ENCODE assay signal across 11 mouse cellular contexts in the genomic region with DNA sequence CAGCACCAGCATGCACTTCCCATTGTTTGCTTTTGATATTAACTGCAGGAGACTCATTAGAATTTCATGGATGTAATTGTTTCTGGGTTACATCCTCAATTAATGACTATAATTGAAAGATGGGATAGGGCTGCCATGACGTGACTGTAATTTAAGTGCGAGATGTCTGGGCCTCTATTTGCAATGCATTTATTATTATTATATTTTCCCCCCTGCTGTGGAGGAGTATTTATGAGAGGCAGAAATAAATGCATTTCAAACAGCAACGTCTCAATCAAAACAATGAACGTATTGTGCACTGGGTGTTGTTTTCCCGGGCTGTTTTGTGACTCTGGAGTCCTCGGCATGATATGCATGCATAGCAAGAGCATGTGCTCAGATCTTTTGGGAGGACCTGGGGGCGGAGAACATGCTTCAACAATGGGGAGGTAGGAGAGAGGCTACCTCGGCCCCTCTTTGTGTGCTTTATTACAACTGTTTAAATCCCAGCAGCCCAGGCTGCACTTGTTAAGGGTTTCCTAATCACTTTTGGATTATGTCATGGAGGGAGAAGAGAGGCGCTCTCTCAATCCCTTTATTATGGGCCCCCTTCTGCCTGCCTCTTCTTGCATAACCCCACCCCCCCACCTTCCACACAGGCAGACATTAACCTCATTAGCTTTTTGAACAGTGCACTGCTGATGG.
DNase-seq lines count a peak whose midpoint lies in the region; ATAC-seq and TF ChIP-seq lines count a peak whose summit lies in the region.
"Had no signal": no experiment of that assay in that cellular context is flagged by ENCODE, and none has a peak within 500 bp of the region (broad histone marks: within the 10 kb centered on the region; RNA-seq: fewer than 3 reads in every experiment).

No protein-coding gene starts in this region.

- no peak overlapping the region for H3K4me3 ChIP-seq in liver, embryonic 11.5 days (ENCODE audit: low read depth, low read length)
- H3K4me3 ChIP-seq in hindbrain, embryonic 11.5 days (ENCODE audit: low read depth, low read length): no peak overlapping the region
- no peak overlapping the region for H3K4me3 ChIP-seq in midbrain, embryonic 13.5 days (replicated peaks)
- H3K4me3 ChIP-seq in layer of hippocampus, adult 2 months: no peak overlapping the region

- H3K36me3 ChIP-seq in liver, embryonic 11.5 days (ENCODE audit: control insufficient read depth, insufficient read depth, low read length): no peaks in the 10 kb centered on the region
- H3K36me3 ChIP-seq in hindbrain, embryonic 11.5 days (ENCODE audit: control insufficient read depth, insufficient read depth, low read length): no peaks in the 10 kb centered on the region
- H3K36me3 ChIP-seq in midbrain, embryonic 13.5 days: no peaks in the 10 kb centered on the region

- 87% methylated on average over 9 of the region's 9 CpGs for WGBS in liver, embryonic 11.5 days
- 31% methylated on average over 9 of the region's 9 CpGs for WGBS in hindbrain, embryonic 11.5 days
- 5% methylated on average over 9 of the region's 9 CpGs for WGBS in midbrain, embryonic 13.5 days

- TF ChIP-seq CTCF in layer of hippocampus, adult 2 months (conservative IDR thresholded peaks at IDR 0.05): no peak

- H3K4me1 ChIP-seq in liver, embryonic 11.5 days (replicated peaks; ENCODE audit: control insufficient read depth, insufficient read depth, low read length): no peaks in the 10 kb centered on the region
- H3K4me1 ChIP-seq in hindbrain, embryonic 11.5 days (replicated peaks; ENCODE audit: control insufficient read depth, insufficient read depth, low read length): 0 out of 2 replicates have a peak, but pooled peaks cover 3% of the 10 kb centered on the region
- H3K4me1 ChIP-seq in midbrain, embryonic 13.5 days (replicated peaks): peaks cover 24% of the 10 kb centered on the region

- 0 out of 2 replicates have a peak, but pooled peaks have one; percentile 20 for ATAC-seq in liver, embryonic 11.5 days (replicated peaks; ENCODE audit: low FRiP score)
- peak; percentile 89 for ATAC-seq in hindbrain, embryonic 11.5 days (ENCODE audit: low FRiP score)
- peak; percentile 95 for ATAC-seq in midbrain, embryonic 13.5 days

- H3K9ac ChIP-seq in liver, embryonic 11.5 days (ENCODE audit: low read depth, low read length): no peak overlapping the region
- no peak overlapping the region for H3K9ac ChIP-seq in hindbrain, embryonic 11.5 days (ENCODE audit: low read depth, low read length)
- no peak overlapping the region for H3K9ac ChIP-seq in midbrain, embryonic 13.5 days (replicated peaks)

- no peak overlapping the region for H3K27ac ChIP-seq in liver, embryonic 11.5 days (ENCODE audit: low read depth, low read length)
- peak overlapping the region; percentile 73 for H3K27ac ChIP-seq in hindbrain, embryonic 11.5 days (ENCODE audit: low read depth, low read length)
- H3K27ac ChIP-seq in midbrain, embryonic 13.5 days: peak overlapping the region; percentile 72
- H3K27ac ChIP-seq in layer of hippocampus, adult 2 months: no peak overlapping the region

- H3K4me2 ChIP-seq in liver, embryonic 11.5 days: no peak overlapping the region
- H3K4me2 ChIP-seq in hindbrain, embryonic 11.5 days (replicated peaks; ENCODE audit: low read depth, low read length): no peak overlapping the region
- no peak overlapping the region for H3K4me2 ChIP-seq in midbrain, embryonic 13.5 days (replicated peaks)

- no peak for DNase-seq in liver, embryonic 11.5 days (ENCODE audit: low spot score)
- no peak for DNase-seq in liver
- DNase-seq in hindbrain, embryonic 11.5 days (ENCODE audit: low spot score): peak; percentile 63
- no peak for DNase-seq in spleen, postnatal 10 days (ENCODE audit: low spot score in 2 of 2)
- no peak for DNase-seq in layer of hippocampus, adult 2 months (ENCODE audit: low spot score in 2 of 2)
- DNase-seq in gastrocnemius, postnatal 4 days (ENCODE audit: low spot score in 2 of 2): no peak
- no peak for DNase-seq in left cerebral cortex, adult 11 months (ENCODE audit: low spot score)
- DNase-seq: adrenal gland, adult 8-10 months; cerebellum, adult 9-11 months; spleen, adult 18-20 months had no signal

- no peaks in the 10 kb centered on the region for H3K27me3 ChIP-seq in liver, embryonic 11.5 days (replicated peaks; ENCODE audit: control insufficient read depth, insufficient read depth, low read length)
- no peaks in the 10 kb centered on the region for H3K27me3 ChIP-seq in hindbrain, embryonic 11.5 days (ENCODE audit: control insufficient read depth, insufficient read depth, low read length)
- no peaks in the 10 kb centered on the region for H3K27me3 ChIP-seq in midbrain, embryonic 13.5 days

- H3K9me3 ChIP-seq in liver, embryonic 11.5 days (ENCODE audit: control insufficient read depth, low read length): no peaks in the 10 kb centered on the region
- H3K9me3 ChIP-seq in hindbrain, embryonic 11.5 days (ENCODE audit: control insufficient read depth, low read length): no peaks in the 10 kb centered on the region
- no peaks in the 10 kb centered on the region for H3K9me3 ChIP-seq in midbrain, embryonic 13.5 days

Comparison
In these comparisons a context has a peak if more than half of its experiments do, and no peak if none do; other contexts are left out.
1. ATAC-seq: peak in every context shown above with its lines; median percentile 95 in midbrain, embryonic 13.5 days; 89 in hindbrain, embryonic 11.5 days; 20 in liver, embryonic 11.5 days.
2. H3K27ac ChIP-seq: peak in hindbrain, embryonic 11.5 days (single experiment) and midbrain, embryonic 13.5 days (single experiment); none in liver, embryonic 11.5 days (single experiment) and layer of hippocampus, adult 2 months (single experiment).